Mouse (Mus musculus): Measurements from ENCODE around the gene Arsg. TPM values are rescaled to one million over a fixed set of nuclear protein-coding genes. Genes with fewer than 3 reads are reported as not detected.

The Arsg gene
- polyA plus RNA-seq, 1 experiment, result 2.4 TPM

- TF ChIP-seq USF1 (IDR thresholded peaks at IDR 0.05; ENCODE audit: low read depth), result no peak
- TF ChIP-seq E2F4 (IDR thresholded peaks at IDR 0.05; ENCODE audit: insufficient read depth), result no peak
- Histone ChIP-seq H3K4me3 (no peak overlapping the region), H3K27me3 (ENCODE audit: control insufficient read depth, insufficient read depth, insufficient read length) (no peaks in the 10 kb centered on the region), H3K36me3 (ENCODE audit: control insufficient read depth, insufficient read depth) (no peaks in the 10 kb centered on the region), H3K79me2 (ENCODE audit: control insufficient read depth, insufficient read depth) (no peaks in the 10 kb centered on the region), H3K4me2 (ENCODE audit: low read depth) (no peak overlapping the region), H3ac (ENCODE audit: control insufficient read depth, insufficient read length) (no peak overlapping the region)
These were observed 40.0 kb downstream of the Arsg start for GRCm38 (mm10) chr11:109512995-109513675.

GRCm38 (mm10) chr11:109514064-109514612 lies 41.0 kb downstream of the Arsg start:
- no peak overlapping the region for H3K4me2 ChIP-seq (ENCODE audit: low read depth)
- TF ChIP-seq E2F4 (IDR thresholded peaks at IDR 0.05; ENCODE audit: insufficient read depth) (no peak), USF1 (IDR thresholded peaks at IDR 0.05; ENCODE audit: low read depth) (no peak), POLR2A (IDR thresholded peaks at IDR 0.05; ENCODE audit: insufficient read length, low read depth) (no peak), MYOG (IDR thresholded peaks at IDR 0.05; ENCODE audit: control insufficient read depth in 1 of 3, insufficient read depth in 1 of 3, insufficient read length in 2 of 3, low read depth in 2 of 3) (no peak)
- H3ac ChIP-seq (ENCODE audit: control insufficient read depth, insufficient read length), result no peak overlapping the region
- no peaks in the 10 kb centered on the region for H3K79me2 ChIP-seq (ENCODE audit: control insufficient read depth, insufficient read depth)
- H3K27me3 ChIP-seq (ENCODE audit: control insufficient read depth, insufficient read depth, insufficient read length), result no peaks in the 10 kb centered on the region
- no peak overlapping the region for H3K4me3 ChIP-seq
- H3K36me3 ChIP-seq (ENCODE audit: control insufficient read depth, insufficient read depth), result no peaks in the 10 kb centered on the region

DNA sequence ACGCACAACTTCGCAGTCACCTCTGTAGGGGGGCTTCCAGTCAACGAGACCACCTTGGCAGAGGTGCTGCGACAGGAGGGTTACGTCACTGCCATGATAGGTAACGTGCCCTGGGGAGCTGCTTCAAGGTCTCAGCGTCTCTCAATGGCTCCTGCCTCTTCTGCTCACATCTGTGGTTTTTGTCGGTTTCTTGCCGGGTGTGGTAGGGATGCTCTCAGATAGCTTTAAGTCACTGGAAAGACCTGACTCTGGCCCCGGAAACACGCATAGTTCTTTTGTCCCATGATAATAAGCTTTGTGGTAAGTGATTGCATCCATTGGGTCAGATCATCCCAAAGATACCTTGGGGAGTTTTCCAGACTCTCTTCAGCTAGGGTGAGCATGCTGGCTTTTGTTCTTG lies 44.2 kb downstream of the Arsg start:
- TF ChIP-seq TCF12 (IDR thresholded peaks at IDR 0.05; ENCODE audit: insufficient read depth, poor library complexity, severe bottlenecking) (no peak), MYOG (IDR thresholded peaks at IDR 0.05; ENCODE audit: control insufficient read depth in 1 of 3, insufficient read depth in 1 of 3, insufficient read length in 2 of 3, low read depth in 2 of 3) (no peak), MAX (IDR thresholded peaks at IDR 0.05; ENCODE audit: low read depth) (no peak), USF1 (IDR thresholded peaks at IDR 0.05; ENCODE audit: low read depth) (no peak), REST (IDR thresholded peaks at IDR 0.05; ENCODE audit: insufficient read depth, insufficient read length) (no peak), POLR2A (IDR thresholded peaks at IDR 0.05; ENCODE audit: insufficient read length, low read depth) (no peak), E2F4 (IDR thresholded peaks at IDR 0.05; ENCODE audit: insufficient read depth) (no peak), MYOD1 (IDR thresholded peaks at IDR 0.05; ENCODE audit: control insufficient read depth in 1 of 3, insufficient read length in 2 of 3, low read depth in 2 of 3) (no peak), TCF3 (IDR thresholded peaks at IDR 0.05; ENCODE audit: insufficient read length, low read depth) (no peak), POLR2AphosphoS2 (IDR thresholded peaks at IDR 0.05; ENCODE audit: insufficient read length, low read depth) (no peak), SRF (IDR thresholded peaks at IDR 0.05; ENCODE audit: control insufficient read depth, insufficient read length, low read depth) (no peak), CEBPB (IDR thresholded peaks at IDR 0.05; ENCODE audit: insufficient read depth, poor library complexity, severe bottlenecking) (no peak)
- no peak overlapping the region for H3ac ChIP-seq (ENCODE audit: control insufficient read depth, insufficient read length)
- H3K4me3 ChIP-seq, result no peak overlapping the region
- no peaks in the 10 kb centered on the region for H3K36me3 ChIP-seq (ENCODE audit: control insufficient read depth, insufficient read depth)
- H3K79me2 ChIP-seq (ENCODE audit: control insufficient read depth, insufficient read depth), result no peaks in the 10 kb centered on the region
- H3K27me3 ChIP-seq (ENCODE audit: control insufficient read depth, insufficient read depth, insufficient read length), result no peaks in the 10 kb centered on the region
- no peak overlapping the region for H3K4me2 ChIP-seq (ENCODE audit: low read depth)

DNA sequence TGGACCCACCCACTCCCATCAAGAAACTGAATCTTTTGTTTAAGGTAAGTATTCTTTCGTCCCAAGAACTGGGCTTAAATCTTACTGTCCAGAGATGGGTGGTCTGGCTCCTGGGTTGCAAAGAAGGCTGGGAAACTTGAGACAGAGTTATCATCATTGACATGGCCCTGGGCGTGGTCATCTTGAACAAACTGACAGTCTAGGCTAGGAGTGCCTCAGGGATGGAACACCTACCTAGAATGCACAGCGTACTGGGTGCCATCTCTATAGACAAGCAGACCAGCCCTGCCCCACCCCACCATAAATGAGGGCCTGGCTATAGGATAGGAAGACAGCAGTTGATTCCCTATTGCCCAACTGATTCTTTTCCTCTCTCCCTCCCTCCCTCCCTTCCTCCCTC lies 44.6 kb downstream of the Arsg start:
- Histone ChIP-seq H3K36me3 (ENCODE audit: control insufficient read depth, insufficient read depth) (no peaks in the 10 kb centered on the region), H3ac (ENCODE audit: control insufficient read depth, insufficient read length) (no peak overlapping the region), H3K4me2 (ENCODE audit: low read depth) (no peak overlapping the region), H3K4me3 (no peak overlapping the region), H3K79me2 (ENCODE audit: control insufficient read depth, insufficient read depth) (no peaks in the 10 kb centered on the region), H3K27me3 (ENCODE audit: control insufficient read depth, insufficient read depth, insufficient read length) (no peaks in the 10 kb centered on the region)
- TF ChIP-seq USF1 (IDR thresholded peaks at IDR 0.05; ENCODE audit: low read depth) (no peak), CEBPB (IDR thresholded peaks at IDR 0.05; ENCODE audit: insufficient read depth, poor library complexity, severe bottlenecking) (no peak), TCF12 (IDR thresholded peaks at IDR 0.05; ENCODE audit: insufficient read depth, poor library complexity, severe bottlenecking) (no peak), POLR2AphosphoS2 (IDR thresholded peaks at IDR 0.05; ENCODE audit: insufficient read length, low read depth) (no peak)

DNA sequence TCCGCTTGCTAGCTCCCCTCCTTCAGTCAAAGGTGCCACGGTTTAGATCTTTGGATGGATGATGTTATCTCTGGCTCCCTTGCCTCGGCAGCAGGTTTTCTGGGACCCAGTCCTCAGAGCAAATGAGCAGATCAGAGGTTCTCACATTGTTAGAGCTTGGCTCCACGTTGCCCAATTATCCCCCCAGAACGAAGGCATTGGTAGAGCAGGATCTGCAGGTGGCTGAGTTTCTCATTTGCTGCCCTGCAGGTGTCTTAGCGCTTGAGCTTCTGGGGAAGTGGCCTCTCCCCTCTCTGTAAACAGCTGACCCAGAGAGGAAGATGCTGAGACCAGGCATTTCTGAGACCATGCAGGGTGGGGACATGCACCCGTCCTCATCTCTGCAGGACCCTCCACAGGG lies 47.8 kb downstream of the Arsg start:
- Histone ChIP-seq H3K27me3 (ENCODE audit: control insufficient read depth, insufficient read depth, insufficient read length) (no peaks in the 10 kb centered on the region), H3K4me2 (ENCODE audit: low read depth) (no peak overlapping the region), H3K4me3 (no peak overlapping the region), H3K79me2 (ENCODE audit: control insufficient read depth, insufficient read depth) (no peaks in the 10 kb centered on the region), H3ac (ENCODE audit: control insufficient read depth, insufficient read length) (no peak overlapping the region), H3K36me3 (ENCODE audit: control insufficient read depth, insufficient read depth) (no peaks in the 10 kb centered on the region)
- TF ChIP-seq POLR2A (IDR thresholded peaks at IDR 0.05; ENCODE audit: insufficient read length, low read depth) (no peak), SRF (IDR thresholded peaks at IDR 0.05; ENCODE audit: control insufficient read depth, insufficient read length, low read depth) (no peak), TCF12 (IDR thresholded peaks at IDR 0.05; ENCODE audit: insufficient read depth, poor library complexity, severe bottlenecking) (no peak), REST (IDR thresholded peaks at IDR 0.05; ENCODE audit: insufficient read depth, insufficient read length) (no peak), MYOG (IDR thresholded peaks at IDR 0.05; ENCODE audit: control insufficient read depth in 1 of 3, insufficient read depth in 1 of 3, insufficient read length in 2 of 3, low read depth in 2 of 3) (no peak), USF1 (IDR thresholded peaks at IDR 0.05; ENCODE audit: low read depth) (no peak), MAX (IDR thresholded peaks at IDR 0.05; ENCODE audit: low read depth) (no peak), CEBPB (IDR thresholded peaks at IDR 0.05; ENCODE audit: insufficient read depth, poor library complexity, severe bottlenecking) (no peak), POLR2AphosphoS2 (IDR thresholded peaks at IDR 0.05; ENCODE audit: insufficient read length, low read depth) (no peak), E2F4 (IDR thresholded peaks at IDR 0.05; ENCODE audit: insufficient read depth) (no peak), MYOD1 (IDR thresholded peaks at IDR 0.05; ENCODE audit: control insufficient read depth in 1 of 3, insufficient read length in 2 of 3, low read depth in 2 of 3) (no peak), TCF3 (IDR thresholded peaks at IDR 0.05; ENCODE audit: insufficient read length, low read depth) (no peak)
